9 mouse cellular contexts compared by ENCODE assay signal in genomic region chr10:118110006-118110920, GRCm38 (mm10). TPM values are rescaled to one million over a fixed set of nuclear protein-coding genes. Genes with fewer than 3 reads are reported as not detected.
DNase-seq lines count a peak whose midpoint lies in the region; ATAC-seq and TF ChIP-seq lines count a peak whose summit lies in the region.
"Had no signal": no experiment of that assay in that cellular context is flagged by ENCODE, and none has a peak within 500 bp of the region (broad histone marks: within the 10 kb centered on the region; RNA-seq: fewer than 3 reads in every experiment).

No protein-coding gene starts in this region.

- peak; percentile 27; the same call in 1 of the 2 replicates for TF ChIP-seq CTCF in kidney, adult 2 months (conservative IDR thresholded peaks at IDR 0.05; ENCODE audit: insufficient read depth, insufficient read length, low read depth, low read length)

- DNase-seq in midbrain, embryonic 11.5 days (ENCODE audit: low spot score, missing footprints) = peak; percentile 89
- DNase-seq in adipocyte (ENCODE audit: low spot score) = peak; percentile 57
- peak; percentile 71 to 78 for DNase-seq in heart, adult 18-20 months
- DNase-seq in kidney, adult 2 months = peak; percentile 89
- DNase-seq in testis, postnatal 10 days (ENCODE audit: low spot score) = no peak
- no peak for DNase-seq in frontal cortex, postnatal 10 days (ENCODE audit: low spot score in 2 of 2)

- ATAC-seq in midbrain, embryonic 11.5 days (ENCODE audit: low FRiP score) = peak; percentile 14; the same call in 1 of the 2 replicates
- no peak for ATAC-seq in midbrain, embryonic 16.5 days
- peak; percentile 55 for ATAC-seq in megakaryocyte progenitor cell, adult 5-6 weeks (replicated peaks; ENCODE audit: poor library complexity)

- H3K36me3 ChIP-seq in midbrain, embryonic 11.5 days (ENCODE audit: control insufficient read depth, insufficient read depth, low read length) = no peaks in the 10 kb centered on the region
- H3K36me3 ChIP-seq in midbrain, embryonic 16.5 days (ENCODE audit: control insufficient read depth, insufficient read depth, low read length) = no peaks in the 10 kb centered on the region
- no peaks in the 10 kb centered on the region for H3K36me3 ChIP-seq in kidney, adult 2 months (ENCODE audit: control insufficient read depth, insufficient read depth, low read length)
- H3K36me3 ChIP-seq: embryonic facial prominence, embryonic 13.5 days had no signal

- no peak overlapping the region for H3K4me3 ChIP-seq in midbrain, embryonic 11.5 days (ENCODE audit: low read depth, low read length)
- no peak overlapping the region for H3K4me3 ChIP-seq in midbrain, embryonic 16.5 days (ENCODE audit: low read depth, low read length)
- no peak overlapping the region for H3K4me3 ChIP-seq in kidney, adult 2 months (ENCODE audit: insufficient read depth, low read depth, low read length)
- H3K4me3 ChIP-seq: embryonic facial prominence, embryonic 13.5 days had no signal

- H3K27me3 ChIP-seq in midbrain, embryonic 11.5 days (ENCODE audit: control insufficient read depth, insufficient read depth, low read length) = no peaks in the 10 kb centered on the region
- H3K27me3 ChIP-seq in midbrain, embryonic 16.5 days (ENCODE audit: control insufficient read depth, insufficient read depth, low read depth, low read length) = no peaks in the 10 kb centered on the region
- H3K27me3 ChIP-seq in kidney, adult 2 months (replicated peaks; ENCODE audit: control insufficient read depth, insufficient read depth, low read length) = no peaks in the 10 kb centered on the region
- H3K27me3 ChIP-seq: embryonic facial prominence, embryonic 13.5 days had no signal

- peak overlapping the region; percentile 4; the same call in 1 of the 2 replicates for H3K9ac ChIP-seq in midbrain, embryonic 11.5 days (ENCODE audit: low read length)
- H3K9ac ChIP-seq in midbrain, embryonic 16.5 days (ENCODE audit: low read depth, low read length) = no peak overlapping the region
- H3K9ac ChIP-seq: embryonic facial prominence, embryonic 13.5 days had no signal

- no peak for TF ChIP-seq POLR2A in kidney, adult 2 months (IDR thresholded peaks at IDR 0.05; ENCODE audit: low read depth, low read length)

- H3K27ac ChIP-seq in midbrain, embryonic 11.5 days (ENCODE audit: low read depth, low read length) = no peak overlapping the region
- no peak overlapping the region for H3K27ac ChIP-seq in midbrain, embryonic 16.5 days (ENCODE audit: low read length)
- no peak overlapping the region; the same call in 1 of the 2 replicates for H3K27ac ChIP-seq in kidney, adult 2 months (ENCODE audit: insufficient read depth, low read depth, low read length)
- H3K27ac ChIP-seq: embryonic facial prominence, embryonic 13.5 days had no signal

- H3K9me3 ChIP-seq in midbrain, embryonic 11.5 days (ENCODE audit: control insufficient read depth, low read length) = no peaks in the 10 kb centered on the region
- H3K9me3 ChIP-seq in midbrain, embryonic 16.5 days (replicated peaks; ENCODE audit: control insufficient read depth, low read length, poor library complexity, severe bottlenecking) = no peaks in the 10 kb centered on the region
- H3K9me3 ChIP-seq: embryonic facial prominence, embryonic 13.5 days had no signal

- no peak overlapping the region for H3K4me2 ChIP-seq in midbrain, embryonic 11.5 days
- H3K4me2 ChIP-seq in midbrain, embryonic 16.5 days (ENCODE audit: low read length) = no peak overlapping the region
- H3K4me2 ChIP-seq: embryonic facial prominence, embryonic 13.5 days had no signal

- no peaks in the 10 kb centered on the region for H3K4me1 ChIP-seq in midbrain, embryonic 11.5 days (ENCODE audit: control insufficient read depth, insufficient read depth, low read length)
- 0 out of 2 replicates have a peak, but pooled peaks cover 2% of the 10 kb centered on the region for H3K4me1 ChIP-seq in midbrain, embryonic 16.5 days (ENCODE audit: control insufficient read depth, insufficient read depth, low read length)
- H3K4me1 ChIP-seq in kidney, adult 2 months (ENCODE audit: control insufficient read depth, insufficient read depth, low read length) = peaks cover 11% of the 10 kb centered on the region
- H3K4me1 ChIP-seq: embryonic facial prominence, embryonic 13.5 days had no signal

- WGBS in midbrain, embryonic 11.5 days = 18% methylated on average over 8 of the region's 8 CpGs
- WGBS in midbrain, embryonic 16.5 days = 19% methylated on average over 8 of the region's 8 CpGs
- WGBS in kidney, adult 2 months = 16% methylated on average over 8 of the region's 8 CpGs

RNA-seq across cellular contexts. Expression of gene Mdm1, which starts 31.3 kb away (rescaled TPM):
- 56.7 and 59.0 TPM in 2 replicates for polyA plus RNA-seq in midbrain, embryonic 11.5 days (2014; fragmentation: Nextera tagmentation; extraction: Ambion mirVana)
- polyA plus RNA-seq in midbrain, embryonic 16.5 days (2015; fragmentation: Nextera tagmentation; extraction: Ambion mirVana) = 30.6 and 31.7 TPM in 2 replicates
- 1 to 10 TPM; 4.3 to 5.2 TPM for total RNA-seq in heart, adult 18-20 months (2021)
- 3.3 TPM in 2 replicates for polyA plus RNA-seq in kidney, adult 2 months (2012; rRNA removed)
- 10.2 and 13.4 TPM in 2 replicates for total RNA-seq in megakaryocyte progenitor cell, adult 5-6 weeks (2015)
- 35.6 and 35.9 TPM in 2 replicates for total RNA-seq in megakaryocyte progenitor cell, adult 5-6 weeks (2017)

Comparison
In these comparisons a context has a peak if more than half of its experiments do, and no peak if none do; other contexts are left out.
1. DNase-seq: peak in midbrain, embryonic 11.5 days (single experiment), adipocyte (single experiment), heart, adult 18-20 months (2 of 2) and kidney, adult 2 months (single experiment); none in testis, postnatal 10 days (single experiment) and frontal cortex, postnatal 10 days (0 of 2).